Mouse (Mus musculus) skeletal muscle tissue, adult 2 months (tissue): ENCODE measurements around the gene Kcnip1.

Source experiments
- DNase-seq: peaks from one replicate; pipeline ENCODE4 v3.0.0-alpha.2; 2012; ENCODE audit warnings: low read depth, low spot score

Kcnip1 gene

DNA sequence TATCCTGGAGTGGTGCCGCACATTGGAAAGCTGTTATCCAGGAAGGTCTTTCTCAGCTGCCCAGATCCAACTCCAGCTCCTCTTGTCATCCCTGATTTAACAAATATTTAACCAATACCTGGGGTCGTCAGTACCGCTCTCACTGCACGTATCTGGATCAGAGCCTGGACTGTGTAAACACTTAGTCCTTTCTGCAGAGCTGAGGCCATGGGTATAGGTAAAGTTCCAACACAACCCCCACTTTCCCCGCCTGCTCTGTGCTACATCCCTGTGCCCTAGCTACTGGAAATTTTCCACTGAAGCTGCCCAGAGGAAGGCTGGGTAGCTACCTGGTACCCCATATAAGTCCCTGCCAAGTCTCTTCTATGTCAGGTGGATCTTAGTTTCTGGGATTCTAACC lies 3.0 kb downstream of the Kcnip1 start:
- no peak for DNase-seq

DNA sequence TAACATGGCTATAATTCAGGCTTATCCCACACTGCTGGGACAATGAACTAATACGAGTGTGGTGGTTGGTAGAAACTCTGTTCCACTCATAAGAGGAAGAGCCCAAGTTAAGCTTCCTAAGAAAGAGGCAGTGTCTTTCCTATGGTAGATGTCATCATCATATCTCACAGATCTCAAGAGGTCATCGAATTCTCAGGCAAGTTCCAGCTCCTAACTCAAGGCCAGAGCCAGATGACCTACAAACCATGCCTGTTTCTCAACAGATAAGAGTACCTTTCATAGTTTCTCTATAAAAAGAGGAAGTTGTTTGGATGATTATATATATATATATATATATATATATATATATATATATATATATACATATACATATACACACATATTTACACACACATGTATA lies 6.4 kb downstream of the Kcnip1 start:
- DNase-seq = no peak

DNA sequence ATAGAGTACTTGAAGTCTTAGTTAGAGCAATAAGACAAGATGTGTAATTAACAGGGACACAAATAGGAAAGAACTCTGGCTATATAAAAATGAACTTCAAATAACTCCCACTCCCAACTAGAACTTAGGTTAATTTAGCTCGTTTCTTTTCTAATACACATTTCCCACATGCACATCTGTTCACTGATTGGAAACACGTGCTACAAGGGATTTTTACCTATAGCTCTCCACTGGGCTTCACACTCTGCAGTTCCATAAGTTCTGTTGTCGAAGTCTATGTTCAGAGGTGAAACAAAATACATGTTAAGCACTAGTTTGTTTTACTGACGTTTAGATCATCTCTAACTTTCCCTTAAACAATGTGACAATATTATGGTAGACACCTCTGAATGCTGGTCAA lies 12.8 kb downstream of the Kcnip1 start:
- DNase-seq = no peak

GRCm38 (mm10) chr11:33975121-33975520 lies 17.8 kb downstream of the Kcnip1 start:
- no peak for DNase-seq

GRCm38 (mm10) chr11:33974341-33975040 lies 18.5 kb downstream of the Kcnip1 start:
- no peak for DNase-seq

GRCm38 (mm10) chr11:33972114-33972513 lies 20.8 kb downstream of the Kcnip1 start:
- no peak for DNase-seq

- DNase-seq = no peak
These were observed 23.8 kb downstream of the Kcnip1 start for GRCm38 (mm10) chr11:33969199-33969598.

DNA sequence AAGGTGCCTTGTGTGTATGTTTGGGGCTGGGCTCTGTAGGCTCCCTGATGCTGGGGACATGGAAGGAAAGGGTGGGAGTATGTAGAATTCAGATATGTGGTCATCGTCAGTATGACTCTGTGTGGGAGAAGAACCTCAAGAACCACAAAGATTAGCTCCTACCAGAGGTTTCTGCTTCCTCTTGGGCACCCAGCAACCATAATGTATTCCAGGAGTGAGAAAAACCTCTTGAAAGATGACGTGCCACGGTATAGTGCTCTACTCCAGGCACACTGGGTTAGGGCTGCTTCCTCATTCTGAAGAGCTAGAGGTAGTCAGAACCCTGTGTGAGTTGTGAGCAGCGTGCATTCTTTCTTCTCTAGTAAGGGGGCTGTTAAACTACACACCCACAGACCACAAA lies 25.2 kb downstream of the Kcnip1 start:
- DNase-seq = no peak

GRCm38 (mm10) chr11:33965380-33965779 lies 27.6 kb downstream of the Kcnip1 start:
- no peak for DNase-seq

- no peak for DNase-seq
These were observed 30.1 kb downstream of the Kcnip1 start, which contains the start of gene Kcnmb1 for GRCm38 (mm10) chr11:33962688-33963407. Gene Kcnmb1, plus strand, starts transcription at chr11:33963013.

DNA sequence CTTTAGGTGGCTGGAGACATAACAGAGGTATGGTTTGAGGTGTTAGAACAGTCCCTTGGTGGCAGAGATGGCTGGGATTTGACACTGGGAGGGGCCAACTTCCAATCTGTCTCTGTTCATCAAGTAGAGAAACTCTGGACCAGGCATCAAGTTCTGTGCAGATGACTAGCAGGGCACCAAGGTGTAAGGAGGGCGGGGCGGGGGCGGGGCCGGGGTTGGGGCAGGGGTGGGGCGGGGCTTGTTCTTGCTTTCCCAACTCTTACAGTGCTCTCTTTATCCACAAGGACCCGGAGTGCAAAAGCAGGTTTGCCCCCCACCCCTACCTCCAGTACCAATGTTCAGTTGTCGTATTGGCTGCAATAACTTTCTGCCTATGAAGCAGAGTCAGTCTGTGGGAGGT lies 30.8 kb downstream of the Kcnip1 start:
- no peak for DNase-seq

- DNase-seq = no peak
These were observed 34.2 kb downstream of the Kcnip1 start for GRCm38 (mm10) chr11:33958713-33959112.

DNA sequence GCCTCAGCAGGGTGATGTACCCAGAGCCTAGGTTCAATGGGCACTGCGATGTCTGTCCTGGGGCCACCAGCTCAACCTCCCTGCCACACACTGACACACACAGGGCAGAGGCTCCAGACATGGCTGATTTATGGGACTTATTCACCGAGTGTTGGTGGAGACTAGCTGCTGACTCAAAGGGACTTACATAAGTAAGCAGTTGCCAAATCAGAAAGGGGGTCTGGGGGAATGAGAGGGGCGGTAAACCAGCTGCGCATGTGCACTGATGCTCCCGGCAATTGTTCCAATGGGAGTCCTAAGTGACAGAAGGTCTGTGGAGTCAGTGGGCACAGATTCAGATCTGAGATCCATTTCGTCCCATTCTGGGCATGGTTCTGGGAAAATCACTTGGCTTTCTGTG lies 35.4 kb downstream of the Kcnip1 start:
- DNase-seq = no peak

- DNase-seq = no peak
These were observed 36.3 kb downstream of the Kcnip1 start for GRCm38 (mm10) chr11:33956623-33957022.

GRCm38 (mm10) chr11:33955982-33956381 lies 37.0 kb downstream of the Kcnip1 start:
- DNase-seq = no peak

DNA sequence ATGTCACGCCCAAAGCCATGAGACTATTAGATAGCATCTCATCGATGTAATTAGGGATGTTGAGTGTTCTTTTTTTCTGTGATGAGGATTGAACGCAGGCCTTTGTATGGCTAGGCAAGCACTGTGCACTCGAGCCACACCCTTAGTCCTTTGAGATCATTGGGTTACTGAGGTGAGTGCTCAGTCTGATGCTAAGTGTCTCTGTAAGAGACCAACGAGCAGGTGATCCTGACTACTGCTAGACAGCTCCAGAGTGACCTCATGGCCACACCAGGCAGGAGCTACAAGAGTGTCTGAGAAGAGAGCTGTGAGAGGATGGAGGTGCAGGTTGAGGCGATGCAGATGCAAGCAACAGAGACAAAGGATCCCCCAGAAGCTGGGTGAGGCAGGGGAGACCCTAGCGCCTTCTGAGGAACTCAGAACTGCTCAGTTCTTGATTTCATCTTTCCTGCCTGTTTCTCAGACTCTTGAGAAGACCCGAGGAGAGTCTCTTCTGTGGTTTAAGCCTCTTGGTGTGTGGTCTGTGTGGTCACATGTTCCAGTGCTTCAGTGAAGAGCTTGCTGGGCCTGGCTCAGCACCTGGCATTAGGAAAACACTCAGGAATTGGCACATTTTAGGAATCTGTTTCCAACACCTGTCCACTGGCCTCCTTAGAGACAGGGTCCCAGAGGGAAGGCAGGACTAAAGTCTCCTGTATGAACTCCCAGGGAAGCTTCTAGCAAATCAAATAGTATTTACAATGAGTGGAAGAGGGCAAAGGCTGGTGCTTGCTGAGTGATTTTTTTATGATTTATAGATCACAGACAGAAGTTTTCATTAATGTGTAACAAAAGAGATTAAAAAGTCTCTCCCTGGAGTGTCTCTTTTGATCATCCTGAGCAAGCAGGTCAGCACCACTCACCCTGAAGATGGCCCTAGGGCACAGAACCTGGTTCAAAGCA lies 41.0 kb downstream of the Kcnip1 start:
- DNase-seq = no peak

GRCm38 (mm10) chr11:33951155-33951554 lies 41.8 kb downstream of the Kcnip1 start:
- DNase-seq = no peak

- DNase-seq = no peak
These were observed 46.5 kb downstream of the Kcnip1 start for GRCm38 (mm10) chr11:33946501-33946900.

- DNase-seq = no peak
These were observed 48.1 kb downstream of the Kcnip1 start for GRCm38 (mm10) chr11:33944786-33945328.

GRCm38 (mm10) chr11:33944067-33944785 lies 48.7 kb downstream of the Kcnip1 start:
- no peak for DNase-seq

GRCm38 (mm10) chr11:33943565-33943964 lies 49.4 kb downstream of the Kcnip1 start:
- no peak for DNase-seq
